Comparison of ENCODE assay signal across 20 mouse cellular contexts in genomic region chr5:22307072-22307471, GRCm38 (mm10). TPM values are rescaled to one million over a fixed set of nuclear protein-coding genes. Genes with fewer than 3 reads are reported as not detected.
DNase-seq lines count a peak whose midpoint lies in the region; ATAC-seq and TF ChIP-seq lines count a peak whose summit lies in the region.
"Had no signal": no experiment of that assay in that cellular context is flagged by ENCODE, and none has a peak within 500 bp of the region (broad histone marks: within the 10 kb centered on the region; RNA-seq: fewer than 3 reads in every experiment).

No protein-coding gene starts in this region.

- H3K4me1 ChIP-seq in lung, adult 2 months (ENCODE audit: control insufficient read depth, insufficient read depth, low read length): no peaks in the 10 kb centered on the region
- H3K4me1 ChIP-seq: heart, embryonic 10.5 days; lung, embryonic 15.5 days had no signal

- TF ChIP-seq POLR2A in lung, adult 2 months (IDR thresholded peaks at IDR 0.05; ENCODE audit: borderline replicate concordance, extremely low read depth, low read depth, low read length): no peak

- no peak for TF ChIP-seq CTCF in lung, adult 2 months (IDR thresholded peaks at IDR 0.05; ENCODE audit: insufficient read depth, low read length)

- WGBS in lung, adult 2 months: 70% methylated on average over 3 of the region's 3 CpGs

- H3K4me3 ChIP-seq in lung, adult 2 months (replicated peaks; ENCODE audit: extremely low read depth, low read depth, low read length): no peak overlapping the region
- H3K4me3 ChIP-seq: gastrocnemius, adult 2 months; heart, embryonic 10.5 days; lung, embryonic 15.5 days; megakaryocyte, embryonic 14.5 days had no signal

- no peak for ATAC-seq in granulocyte monocyte progenitor cell, adult 5-6 weeks (replicated peaks; ENCODE audit: poor library complexity, severe bottlenecking)
- ATAC-seq: activated CD4-positive, CD25-positive, alpha-beta regulatory T cell, adult 4 months had no signal

- intact Hi-C loops in left cerebral cortex, postnatal 25 days (cut with DNase I): no loop called here

- DNase-seq in layer of hippocampus, adult 11-12 months (ENCODE audit: low spot score): peak; percentile 52
- no peak for DNase-seq in layer of hippocampus, postnatal 10 days (ENCODE audit: low spot score in 2 of 2)
- DNase-seq in cerebellum, adult 11-12 months: peak; percentile 74
- DNase-seq in cerebellum, postnatal 10 days: peak; percentile 52 to 60
- DNase-seq in left cerebral cortex, postnatal 25 days (ENCODE audit: low spot score in 2 of 2): peak; percentile 42 to 83
- DNase-seq in lung, adult 2 months: no peak
- DNase-seq in lung, postnatal 25 days (ENCODE audit: low spot score): no peak
- DNase-seq: adrenal gland, postnatal 36 days; gastrocnemius, adult 2 months; heart, postnatal 4 days; kidney, adult 11 months; kidney, postnatal 4 days; liver; retina, postnatal 1 day; thymus, adult 18-20 months had no signal

RNA-seq across cellular contexts. Expression of gene Reln, which starts 37.4 kb away (rescaled TPM):
- total RNA-seq in layer of hippocampus, postnatal 10 days (2021): 100 to 1,000 TPM; 112 to 124 TPM
- 10 to 100 TPM; 77.3 to 78.9 TPM for total RNA-seq in left cerebral cortex, postnatal 25 days (2021)
- 5.8 and 6.4 TPM in 2 replicates for polyA plus RNA-seq in lung, adult 2 months (2012; rRNA removed)
- not detected in 2 replicates for total RNA-seq in granulocyte monocyte progenitor cell, adult 5-6 weeks (2014; fragmentation: Nextera tagmentation)
- total RNA-seq in granulocyte monocyte progenitor cell, adult 5-6 weeks (2017): not detected in 2 replicates

Comparison
In these comparisons a context has a peak if more than half of its experiments do, and no peak if none do; other contexts are left out.
1. DNase-seq: peak in layer of hippocampus, adult 11-12 months (single experiment), cerebellum, adult 11-12 months (single experiment), cerebellum, postnatal 10 days (2 of 2) and left cerebral cortex, postnatal 25 days (2 of 2); none in layer of hippocampus, postnatal 10 days (0 of 2), lung, adult 2 months (single experiment) and lung, postnatal 25 days (single experiment).
2. RNA of gene Reln, which starts 37.4 kb away (total RNA-seq): 112 to 124 TPM in layer of hippocampus, postnatal 10 days and 77.3 to 78.9 TPM in left cerebral cortex, postnatal 25 days; not detected in granulocyte monocyte progenitor cell, adult 5-6 weeks; every median in the first group is over 10 times any median in the second.